Mouse (Mus musculus) spleen, postnatal 0 days (tissue): ENCODE data around the gene Gm28553. TPM values are rescaled to one million over a fixed set of nuclear protein-coding genes. Genes with fewer than 3 reads are reported as not detected.

ENCODE experiments used
- polyA plus RNA-seq: library from polyadenylated mRNA; unstranded; fragments of >200 nt; fragmentation: Nextera tagmentation; extraction: Ambion mirVana; gene quantifications from 2 replicates; pipeline ENCODE4 v1.2.1, GENCODE M21; 2015

Gm28553 gene
- polyA plus RNA-seq, result not detected in 2 replicates

DNA sequence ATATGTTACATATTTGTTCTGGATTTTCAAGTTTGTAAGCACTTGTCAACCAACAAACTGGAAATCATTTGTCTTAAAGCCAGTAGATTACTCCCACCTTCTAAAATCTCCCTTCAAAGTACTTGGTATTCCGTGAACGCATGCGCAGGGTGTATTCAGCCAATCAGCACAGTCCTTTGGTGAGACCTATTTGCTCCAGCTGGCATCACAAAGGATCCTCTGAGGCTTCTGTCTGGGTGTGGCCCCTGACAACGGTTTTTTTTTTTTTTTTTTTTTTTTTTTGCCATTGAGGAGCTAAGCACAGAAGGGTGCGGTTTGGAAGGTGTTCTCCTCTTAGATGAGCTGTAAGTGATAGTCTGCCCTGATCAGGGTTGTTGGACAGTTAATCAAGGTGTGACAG lies at the start of gene Gm28553:
Gene Gm28553, plus strand, starts transcription at position 301 of the 400 bp plus-strand sequence.

